In the genomic region with DNA sequence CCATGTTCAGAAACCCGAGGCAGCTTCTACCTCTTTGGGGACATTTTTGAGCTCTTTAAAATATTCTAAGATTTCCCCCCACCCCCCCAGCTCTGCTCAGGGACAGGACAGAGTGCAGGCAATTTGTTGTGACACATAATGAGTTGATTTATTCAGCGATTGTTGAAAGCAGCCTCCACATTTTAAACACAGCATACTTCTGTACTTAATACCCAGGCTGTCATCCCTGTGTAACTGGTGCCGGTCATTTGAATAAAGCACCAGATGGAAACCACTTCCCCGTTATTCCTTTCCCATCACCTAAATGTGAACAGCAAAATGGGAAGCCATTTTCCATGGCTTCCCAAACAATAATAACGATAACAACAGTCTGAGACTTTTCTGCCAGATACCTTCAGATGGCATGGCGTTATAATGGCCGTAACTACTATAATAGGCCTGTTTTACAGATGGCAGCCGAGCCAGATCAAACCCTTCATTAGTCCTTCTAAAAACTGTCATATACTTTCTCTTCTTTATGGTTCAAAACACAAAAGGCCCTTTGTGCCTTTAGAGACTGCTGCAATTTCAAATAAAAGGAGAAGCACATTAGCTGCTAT, we compare ENCODE assay signal across 12 mouse cellular contexts.
DNase-seq lines count a peak whose midpoint lies in the region; ATAC-seq and TF ChIP-seq lines count a peak whose summit lies in the region.
"Had no signal": no experiment of that assay in that cellular context is flagged by ENCODE, and none has a peak within 500 bp of the region (broad histone marks: within the 10 kb centered on the region; RNA-seq: fewer than 3 reads in every experiment).

No protein-coding gene starts in this region.

- intact Hi-C loops in left cerebral cortex, adult 2 months (cut with DNase I): no loop called here

- peaks cover 8% of the 10 kb centered on the region; the same call in 1 of the 2 replicates for H3K4me1 ChIP-seq in forebrain, embryonic 11.5 days (replicated peaks; ENCODE audit: control insufficient read depth, insufficient read depth, low read length)
- peaks cover 32% of the 10 kb centered on the region for H3K4me1 ChIP-seq in forebrain, embryonic 10.5 days
- 0 out of 2 replicates have a peak, but pooled peaks cover 6% of the 10 kb centered on the region for H3K4me1 ChIP-seq in hindbrain, postnatal 0 days (ENCODE audit: insufficient read depth, low read length)

- peak; percentile 53 for ATAC-seq in forebrain, embryonic 11.5 days (replicated peaks; ENCODE audit: low FRiP score)
- ATAC-seq in hindbrain, postnatal 0 days: peak; percentile 29; the same call in 1 of the 2 replicates

- 43% methylated on average over 8 of the region's 8 CpGs for WGBS in forebrain, embryonic 11.5 days
- 75% methylated on average over 8 of the region's 8 CpGs for WGBS in forebrain, embryonic 10.5 days
- 28% methylated on average over 8 of the region's 8 CpGs for WGBS in hindbrain, postnatal 0 days

- H3K4me3 ChIP-seq in forebrain, embryonic 11.5 days (ENCODE audit: low read depth, low read length): no peak overlapping the region
- H3K4me3 ChIP-seq in forebrain, embryonic 10.5 days: no peak overlapping the region
- no peak overlapping the region for H3K4me3 ChIP-seq in hindbrain, postnatal 0 days (ENCODE audit: low read length)
- no peak overlapping the region for H3K4me3 ChIP-seq in left cerebral cortex, adult 2 months

- H3K27ac ChIP-seq in forebrain, embryonic 11.5 days (ENCODE audit: low read depth, low read length): no peak overlapping the region
- H3K27ac ChIP-seq in forebrain, embryonic 10.5 days: no peak overlapping the region
- 0 out of 2 replicates have a peak overlapping the region, but pooled peaks have one; percentile 20 for H3K27ac ChIP-seq in hindbrain, postnatal 0 days
- no peak overlapping the region for H3K27ac ChIP-seq in left cerebral cortex, adult 2 months

- H3K9me3 ChIP-seq in forebrain, embryonic 11.5 days (ENCODE audit: control insufficient read depth, low read length): no peaks in the 10 kb centered on the region
- H3K9me3 ChIP-seq in forebrain, embryonic 10.5 days: no peaks in the 10 kb centered on the region
- H3K9me3 ChIP-seq in hindbrain, postnatal 0 days (ENCODE audit: low read length): no peaks in the 10 kb centered on the region

- H3K27me3 ChIP-seq in forebrain, embryonic 11.5 days (ENCODE audit: control insufficient read depth, insufficient read depth, low read length): no peaks in the 10 kb centered on the region
- H3K27me3 ChIP-seq in forebrain, embryonic 10.5 days (ENCODE audit: poor library complexity, severe bottlenecking): peaks cover 50% of the 10 kb centered on the region
- H3K27me3 ChIP-seq in hindbrain, postnatal 0 days (ENCODE audit: insufficient read depth, low read length): 0 out of 2 replicates have a peak, but pooled peaks cover 3% of the 10 kb centered on the region

- no peak for DNase-seq in forebrain, embryonic 11.5 days (ENCODE audit: low spot score)
- DNase-seq in forebrain, embryonic 10.5 days (ENCODE audit: extremely low spot score, low spot score): no peak
- DNase-seq in retina, embryonic 14.5 days (ENCODE audit: low spot score): peak; percentile 42
- DNase-seq in retina, postnatal 1 day: no peak
- DNase-seq in hindbrain, postnatal 0 days (ENCODE audit: low spot score): no peak
- DNase-seq in frontal cortex, postnatal 36 days (ENCODE audit: low spot score in 2 of 2): no peak
- no peak for DNase-seq in left cerebral cortex, adult 2 months (ENCODE audit: extremely low spot score in 1 of 2, low spot score in 2 of 2)
- DNase-seq in gastrocnemius, postnatal 25 days: no peak
- DNase-seq: gastrocnemius, postnatal 36 days; heart, postnatal 4 days; lung, postnatal 4 days; right cerebral cortex, postnatal 25 days had no signal

- no peaks in the 10 kb centered on the region for H3K36me3 ChIP-seq in forebrain, embryonic 11.5 days (ENCODE audit: control insufficient read depth, insufficient read depth, low read length)
- H3K36me3 ChIP-seq in forebrain, embryonic 10.5 days (replicated peaks): no peaks in the 10 kb centered on the region
- no peaks in the 10 kb centered on the region for H3K36me3 ChIP-seq in hindbrain, postnatal 0 days (ENCODE audit: insufficient read depth, low read length)

- H3K4me2 ChIP-seq in forebrain, embryonic 11.5 days (ENCODE audit: low read depth, low read length, severe bottlenecking): no peak overlapping the region
- H3K4me2 ChIP-seq in hindbrain, postnatal 0 days (ENCODE audit: low read depth, low read length): no peak overlapping the region

- H3K9ac ChIP-seq in forebrain, embryonic 11.5 days (ENCODE audit: low read length): no peak overlapping the region
- no peak overlapping the region for H3K9ac ChIP-seq in hindbrain, postnatal 0 days (replicated peaks; ENCODE audit: low read length)

- no peak for TF ChIP-seq CTCF in hindbrain, postnatal 0 days (IDR thresholded peaks at IDR 0.05; ENCODE audit: low read depth)
- no peak for TF ChIP-seq CTCF in left cerebral cortex, adult 2 months (IDR thresholded peaks at IDR 0.05)
